Mouse (Mus musculus) CD8-positive naive resting alpha-beta T cell, adult 2 months (primary cell): ENCODE measurements around the gene Selplg.
A peak's percentile ranks its signal among the peaks of the same experiment; 100 is the strongest.

Source experiments
- DNase-seq, 2 experiments: peaks; one replicate each; pipeline ENCODE4 v3.0.0; 2022; ENCODE audit warnings: low read depth in 2 of 2, low spot score in 2 of 2

Selplg gene

DNA sequence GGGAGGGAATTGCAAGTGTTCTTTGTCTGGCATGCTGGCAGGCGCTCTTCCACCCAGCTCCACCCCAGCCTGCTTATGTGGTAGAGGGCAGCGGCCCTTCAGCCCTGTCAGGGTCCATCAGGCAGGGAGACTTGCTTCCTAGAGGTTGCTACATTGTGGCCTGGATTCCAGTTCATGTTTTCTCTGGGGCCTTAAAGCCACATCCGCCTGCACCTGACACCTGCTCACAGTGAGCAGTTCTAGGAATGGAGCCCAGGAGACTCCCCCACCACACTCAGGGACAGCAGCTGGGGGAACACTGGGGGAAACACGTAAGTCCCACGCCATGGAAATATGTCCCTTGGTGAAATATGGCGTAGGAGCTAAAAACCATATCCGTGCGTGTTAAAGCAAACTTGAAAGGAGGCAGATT, at the start of gene Selplg:
TSS of gene Selplg (minus strand) at position 155 of the 412 bp plus-strand sequence.
- DNase-seq, result peak; percentile 84 to 85

DNA sequence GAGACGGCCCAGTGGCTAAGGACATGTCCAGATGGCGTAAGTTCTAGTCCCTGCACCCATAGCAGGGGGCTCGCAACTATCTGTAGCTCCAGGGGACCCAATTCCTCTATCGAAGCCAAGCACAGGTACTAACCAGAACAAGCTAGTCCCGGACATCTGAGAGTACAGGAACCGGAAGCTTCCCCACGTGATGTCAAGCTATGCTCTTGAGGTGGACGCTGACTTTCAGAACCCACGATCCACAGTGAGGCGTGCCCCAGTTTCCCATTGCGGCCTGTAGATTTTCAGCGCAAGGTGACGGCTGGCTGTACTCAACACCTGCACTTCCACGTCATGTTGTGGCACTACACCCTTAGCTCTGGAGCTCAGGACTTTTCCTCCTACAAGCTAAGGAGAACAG, 48.7 kb upstream of the Selplg start:
- no peak for DNase-seq

DNA sequence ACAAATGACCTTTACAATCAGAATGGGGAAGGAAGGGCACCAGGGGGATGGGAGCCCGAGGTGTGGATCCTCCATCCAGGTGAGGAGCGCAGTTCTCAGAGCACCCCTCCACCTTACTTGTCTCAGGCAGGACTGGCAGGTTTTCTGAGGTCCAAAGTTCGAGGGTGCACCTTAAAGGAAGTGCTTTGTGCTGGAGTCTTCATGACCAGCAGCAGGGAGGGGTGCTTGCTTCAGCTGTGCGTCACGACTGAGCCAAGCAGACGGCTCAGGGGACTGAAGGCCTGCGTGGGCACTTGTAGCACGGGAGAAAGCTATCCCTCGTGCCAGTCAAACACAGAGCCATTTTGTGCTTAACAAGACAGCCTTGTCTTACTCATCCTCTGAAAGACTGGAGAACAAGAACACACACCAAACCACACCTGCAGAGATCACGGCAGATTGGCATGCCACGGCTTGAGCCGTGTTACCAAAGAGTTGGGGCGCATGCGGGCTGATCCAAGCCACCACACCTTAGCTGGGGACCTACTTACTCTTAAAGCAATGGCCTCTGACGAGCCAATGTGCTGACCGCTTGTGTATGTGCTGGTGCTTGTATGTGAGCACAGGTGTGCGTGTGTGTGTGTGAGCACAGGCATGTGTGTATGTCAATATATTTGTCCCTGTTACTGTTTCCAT, 46.6 kb upstream of the Selplg start:
- DNase-seq, result no peak

DNA sequence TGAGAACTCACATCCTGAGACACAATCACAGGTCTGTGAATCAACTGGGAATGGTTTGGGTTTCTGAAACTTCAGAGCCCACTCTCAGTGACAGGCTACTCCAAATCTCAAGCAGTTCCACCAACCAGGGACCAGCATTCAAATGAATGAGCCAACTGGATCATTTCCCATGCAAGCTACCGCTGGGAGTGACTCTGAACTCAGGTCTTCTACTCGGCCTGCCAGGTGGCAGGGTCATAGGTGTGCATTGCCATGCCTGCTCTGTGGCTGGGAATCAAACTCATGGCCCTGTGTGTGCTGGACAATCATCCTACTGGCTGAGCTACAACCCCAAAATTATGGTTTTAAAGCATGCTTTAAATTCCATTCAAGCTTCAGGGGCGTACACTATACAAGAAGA, 45.1 kb upstream of the Selplg start:
- DNase-seq, result no peak

DNA sequence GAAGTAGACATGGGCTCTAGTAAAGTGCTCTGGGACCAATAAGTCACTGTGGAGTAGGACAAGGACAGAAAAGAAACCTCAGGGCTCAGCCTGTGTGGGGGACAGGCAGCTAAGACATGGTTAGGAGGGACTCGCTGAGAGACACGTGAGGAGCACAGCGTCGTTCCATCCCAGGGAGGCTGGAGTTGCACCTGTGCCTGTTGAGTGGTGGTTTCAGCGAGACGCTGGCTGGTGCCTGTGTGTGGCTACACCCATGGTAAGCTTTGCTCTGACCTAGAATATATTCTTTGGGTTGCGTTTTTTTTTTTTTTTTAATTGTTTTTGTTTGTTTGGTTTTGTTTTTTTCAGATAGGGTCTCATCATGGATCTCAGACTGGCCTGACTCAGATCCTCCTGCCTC, 43.7 kb upstream of the Selplg start:
- DNase-seq, result no peak

DNA sequence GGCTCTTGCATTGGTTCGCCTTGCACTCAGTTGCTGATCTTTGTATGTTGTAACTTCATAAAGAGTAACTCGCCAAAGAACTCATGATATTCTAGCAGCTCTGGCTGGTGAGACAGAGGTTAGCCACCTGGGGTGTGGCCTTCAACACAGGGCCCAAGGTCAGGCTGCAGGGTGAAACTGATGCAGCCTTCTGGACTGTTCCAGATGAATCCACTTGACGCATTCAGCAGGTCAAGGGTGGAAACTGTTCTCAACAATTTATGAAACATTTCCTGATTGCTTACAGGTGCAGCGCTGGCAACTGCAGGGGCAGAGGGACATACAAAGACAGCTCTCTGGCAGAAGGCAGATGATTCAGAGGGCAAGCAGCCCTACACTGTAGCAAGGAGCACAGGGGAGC, 43.2 kb upstream of the Selplg start:
- DNase-seq, result no peak

DNA sequence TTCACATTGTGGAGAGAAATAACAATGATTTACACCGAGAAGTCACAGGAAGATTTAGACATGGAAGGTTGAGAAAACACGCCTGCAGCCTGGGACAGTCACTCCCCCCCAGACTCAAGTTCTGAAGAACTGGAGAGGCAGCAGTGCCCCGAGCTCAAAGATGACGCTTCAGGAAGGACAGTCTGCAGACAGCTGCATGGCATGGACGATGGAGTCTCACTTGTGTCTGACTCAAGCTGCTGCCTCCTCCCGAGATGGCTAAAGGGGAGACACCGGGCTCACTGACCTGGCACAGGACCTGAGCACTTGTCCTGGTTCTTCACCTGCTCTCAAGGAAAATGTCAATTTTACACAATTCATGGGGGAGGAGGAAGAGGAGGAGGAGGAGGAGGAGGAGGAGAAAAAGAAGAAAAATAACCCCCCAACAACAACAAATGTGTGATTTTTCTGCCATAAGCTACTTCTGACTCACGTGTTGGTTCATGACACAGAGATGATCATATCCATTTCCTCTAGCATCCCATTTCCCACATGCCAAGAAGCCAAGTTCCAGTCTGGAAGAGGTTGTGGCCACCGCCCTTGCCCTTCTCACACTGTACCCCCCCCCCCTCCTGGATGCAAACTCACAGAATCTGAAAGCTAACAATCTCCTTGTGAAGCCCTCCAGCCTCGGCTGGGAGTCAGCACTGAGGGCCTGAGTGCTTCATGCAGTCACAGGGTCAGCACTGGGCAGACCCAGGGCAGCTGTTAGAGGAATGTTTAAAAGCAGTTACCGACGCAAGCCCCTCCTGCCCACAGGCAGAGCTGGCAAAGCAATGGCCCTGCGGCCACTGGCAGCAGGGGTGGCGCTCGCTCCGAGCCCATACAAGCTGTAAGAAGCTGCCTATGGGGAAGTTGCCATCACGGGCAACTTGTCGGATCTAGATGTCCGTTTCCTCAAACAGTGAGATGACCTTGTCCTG, 41.9 kb upstream of the Selplg start:
- no peak for DNase-seq

DNA sequence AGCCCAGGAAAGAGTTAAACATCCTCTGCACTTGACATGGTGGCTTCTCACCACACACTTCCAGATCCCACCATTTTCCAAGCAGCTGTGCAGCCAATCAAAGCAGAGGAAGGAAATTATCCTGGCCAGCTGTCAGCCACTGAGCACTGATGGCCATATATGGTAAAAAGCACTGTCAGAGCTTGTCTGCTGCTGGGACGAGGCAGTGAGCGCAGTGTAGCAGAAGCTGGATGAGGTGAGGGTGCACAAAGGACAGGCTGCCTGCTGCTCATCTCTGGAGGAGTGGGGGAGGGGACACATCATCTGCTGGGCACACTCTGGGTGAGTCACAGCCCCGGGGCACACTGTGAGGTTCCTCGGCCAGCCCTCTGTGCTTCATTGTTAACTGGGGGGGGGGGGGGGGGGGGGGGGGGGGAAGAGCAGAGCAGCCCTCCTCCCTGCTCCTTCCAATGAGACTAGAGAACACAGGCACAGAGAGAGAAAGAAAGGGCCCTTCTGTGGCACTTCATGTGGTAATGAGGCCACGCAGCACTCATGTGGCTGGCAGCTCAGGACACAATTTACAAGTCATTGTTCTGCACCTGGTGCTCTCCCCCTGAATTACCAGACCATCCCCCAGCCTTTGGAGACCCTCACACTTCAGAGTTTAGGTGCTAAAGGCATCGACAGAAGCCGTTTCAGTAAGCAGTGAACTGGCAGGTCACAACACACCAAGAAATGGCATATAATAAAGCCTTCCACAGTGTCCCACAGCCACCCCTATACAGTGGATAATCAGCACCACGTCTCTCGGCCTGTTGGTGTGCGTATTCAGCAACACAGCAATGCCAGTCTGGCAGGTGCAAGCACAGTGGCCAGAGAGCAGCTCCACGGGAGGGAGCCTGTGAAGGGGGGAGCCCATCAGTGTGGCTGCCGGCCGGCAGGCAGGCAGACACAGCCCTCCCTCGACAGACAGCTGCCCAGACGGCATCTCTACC, 40.8 kb upstream of the Selplg start:
- DNase-seq, result peak in 1 of 2 experiments; percentile 12

DNA sequence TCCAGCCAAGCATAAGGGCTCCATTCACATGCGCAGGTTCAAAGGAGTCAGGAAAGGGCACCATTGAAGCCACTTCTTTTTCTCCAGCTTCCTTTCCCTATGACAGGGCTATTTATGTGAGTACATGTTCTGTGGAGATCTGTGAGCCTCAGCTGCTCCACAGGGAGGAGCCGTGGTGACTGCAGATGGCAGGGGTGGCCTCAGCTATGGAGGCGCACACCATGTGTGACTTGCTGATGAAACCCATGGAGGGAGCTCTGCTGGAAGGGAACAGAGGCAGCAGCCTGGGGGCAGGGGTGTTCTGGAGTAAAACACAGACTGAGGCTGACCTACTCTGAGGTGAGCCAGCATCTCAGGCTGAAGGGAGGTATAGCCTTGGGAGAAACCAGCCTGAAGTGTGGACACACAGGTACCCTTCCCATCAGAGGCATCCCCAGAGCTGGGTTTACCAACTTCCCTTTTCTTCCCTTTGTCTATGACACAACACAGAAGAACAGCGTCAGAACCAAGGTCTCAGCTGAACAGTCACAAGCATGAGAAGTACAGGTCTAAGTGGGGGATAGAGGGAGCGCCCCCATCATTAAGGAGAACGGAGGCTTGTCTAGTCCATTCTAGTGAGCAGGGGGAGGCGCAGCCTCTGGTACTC, 39.6 kb upstream of the Selplg start:
- no peak for DNase-seq

DNA sequence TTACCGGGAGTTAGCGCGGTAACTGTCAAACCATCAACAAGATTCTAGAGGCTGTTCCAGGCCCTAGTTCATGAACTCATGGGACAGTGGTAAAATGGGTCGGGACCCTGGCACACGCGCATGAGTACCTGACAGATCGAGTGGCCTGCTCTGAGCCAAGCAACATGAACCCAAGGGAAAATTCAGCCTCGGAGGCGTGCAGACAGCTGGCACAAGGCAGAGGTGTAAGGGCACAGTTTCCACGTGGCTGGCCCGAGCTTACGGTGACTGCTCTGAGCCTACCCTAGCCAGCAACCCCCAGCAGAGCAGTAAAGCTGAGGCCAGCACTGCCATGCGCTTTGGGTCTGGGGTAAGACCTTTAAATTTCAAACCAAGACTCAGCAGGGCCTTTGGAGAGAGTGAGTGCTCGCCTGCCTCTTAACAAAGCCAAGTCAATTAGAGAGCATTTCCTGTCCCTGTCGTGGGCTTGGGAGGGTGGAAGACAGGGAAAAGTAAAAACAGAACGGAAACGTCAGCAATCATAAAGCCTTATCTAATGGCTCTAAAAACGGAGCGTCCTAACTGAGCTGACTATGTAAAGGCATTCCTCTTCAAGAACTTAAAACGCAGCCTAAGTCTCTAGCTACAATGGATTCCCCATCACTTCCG, 38.1 kb upstream of the Selplg start:
- no peak for DNase-seq

DNA sequence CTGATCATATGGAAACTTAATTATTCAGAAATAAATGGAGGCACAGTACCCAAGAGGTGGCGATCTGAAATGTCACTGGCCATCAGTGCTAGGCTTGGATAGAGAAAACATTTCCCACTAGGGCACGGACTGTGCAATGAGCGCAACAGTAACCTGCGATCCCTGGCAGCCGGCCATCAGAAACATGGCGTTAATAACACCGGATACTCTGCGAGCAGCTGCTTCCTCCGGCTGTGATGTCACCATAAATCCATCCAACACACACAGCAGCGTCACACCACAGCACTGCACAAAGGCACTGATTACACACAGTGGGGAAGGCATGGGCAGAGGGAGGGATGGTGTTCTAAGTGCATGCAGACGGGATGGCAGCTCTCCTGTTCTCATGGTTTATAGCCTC, 36.7 kb upstream of the Selplg start:
- DNase-seq, result no peak

DNA sequence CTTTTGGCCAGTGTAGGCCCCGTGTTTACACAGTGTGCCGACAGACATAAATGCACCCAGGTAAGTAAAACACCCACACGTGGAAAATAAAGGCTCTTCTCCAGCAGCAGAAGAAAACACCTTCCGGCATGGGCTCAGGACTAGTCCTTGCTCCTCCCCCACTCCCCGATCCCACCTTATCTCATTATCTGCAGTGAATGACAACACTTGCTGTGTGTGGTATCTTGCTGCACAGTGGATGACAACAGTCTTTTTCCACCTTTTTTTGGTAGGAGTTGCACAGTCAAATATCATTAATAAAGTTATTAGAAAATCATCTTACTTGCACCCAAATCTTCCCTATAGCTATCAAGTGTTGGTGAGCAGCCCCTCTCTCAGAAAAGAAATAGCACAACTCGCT, 32.5 kb upstream of the Selplg start:
- DNase-seq, result no peak

DNA sequence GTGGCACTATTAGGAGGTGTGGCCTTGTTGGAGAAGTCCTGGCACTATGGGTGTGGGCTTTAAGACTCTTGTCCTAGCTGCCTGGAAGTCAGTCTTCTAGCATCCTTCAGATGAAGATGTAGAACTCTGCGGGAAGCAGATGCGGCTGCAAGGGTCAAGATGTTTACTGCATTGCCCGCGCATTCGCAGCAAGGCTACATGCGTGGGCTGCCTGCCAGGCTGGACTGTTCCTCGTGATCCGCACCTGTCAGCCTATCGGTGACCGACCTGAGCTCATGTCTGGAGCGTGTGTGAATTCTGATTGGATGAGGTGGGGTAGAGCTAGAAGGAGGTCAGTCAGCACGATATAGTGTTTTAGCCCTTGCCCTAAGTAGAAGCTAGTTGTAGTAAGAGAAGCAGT, 31.6 kb upstream of the Selplg start:
- no peak for DNase-seq

DNA sequence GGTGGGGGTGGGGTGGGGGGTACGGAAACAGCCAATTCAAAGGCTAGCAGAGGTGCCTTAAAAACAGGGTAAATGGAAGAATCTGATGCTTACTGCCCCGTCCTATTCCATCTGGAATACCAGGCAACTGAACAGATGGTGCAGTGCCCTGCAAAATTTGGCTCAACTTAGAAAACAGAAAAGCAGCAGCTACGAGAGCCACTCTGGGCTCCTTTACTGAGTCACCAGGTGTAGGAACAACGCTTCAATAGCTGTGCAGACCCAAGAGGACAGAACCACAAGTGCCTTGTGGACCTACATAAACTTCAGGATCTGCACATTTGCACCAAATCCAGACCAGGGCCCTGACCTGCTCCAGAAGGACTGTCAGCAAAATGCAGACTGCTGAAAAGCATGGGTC, 30.0 kb upstream of the Selplg start:
- DNase-seq, result no peak

DNA sequence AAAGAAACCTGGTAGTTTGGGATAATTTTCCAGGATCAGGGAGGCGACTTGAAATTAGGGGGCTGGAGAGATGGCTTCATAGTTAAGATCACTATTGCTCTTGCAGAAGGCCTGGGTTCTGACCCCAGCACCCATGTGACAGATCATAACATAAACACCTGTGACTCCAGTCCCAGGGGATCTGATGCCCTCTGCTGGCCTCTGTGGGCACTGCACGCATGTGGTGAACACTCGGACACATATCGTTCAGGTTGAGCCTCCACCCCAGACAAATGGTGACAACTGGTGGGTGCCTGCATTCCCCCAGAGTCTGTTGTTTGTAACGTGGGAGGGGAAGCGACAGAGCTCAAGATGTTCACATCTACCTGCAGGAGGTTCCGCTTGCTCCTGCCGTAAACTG, 28.9 kb upstream of the Selplg start:
- DNase-seq, result peak in 1 of 2 experiments; percentile 18

DNA sequence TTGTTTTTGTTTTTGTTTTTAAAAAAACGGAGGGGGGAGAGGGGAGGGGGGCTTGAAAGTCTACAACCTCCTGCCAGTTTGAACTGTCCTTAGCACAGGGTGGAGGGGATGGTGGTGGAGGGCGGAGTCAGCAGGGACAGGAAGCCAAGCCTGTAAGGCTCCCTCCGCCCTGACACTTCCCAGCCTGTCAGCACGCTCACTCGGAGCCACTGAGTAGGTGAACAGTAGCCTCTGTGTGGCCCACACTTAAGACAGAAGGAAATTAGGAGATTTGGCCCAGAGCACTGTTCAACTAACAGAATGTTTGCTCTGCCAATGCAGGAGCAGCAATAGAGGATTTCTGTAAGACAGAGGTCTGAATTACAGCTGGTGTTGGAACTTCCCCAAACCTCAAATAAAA, 26.5 kb upstream of the Selplg start:
- DNase-seq, result no peak

DNA sequence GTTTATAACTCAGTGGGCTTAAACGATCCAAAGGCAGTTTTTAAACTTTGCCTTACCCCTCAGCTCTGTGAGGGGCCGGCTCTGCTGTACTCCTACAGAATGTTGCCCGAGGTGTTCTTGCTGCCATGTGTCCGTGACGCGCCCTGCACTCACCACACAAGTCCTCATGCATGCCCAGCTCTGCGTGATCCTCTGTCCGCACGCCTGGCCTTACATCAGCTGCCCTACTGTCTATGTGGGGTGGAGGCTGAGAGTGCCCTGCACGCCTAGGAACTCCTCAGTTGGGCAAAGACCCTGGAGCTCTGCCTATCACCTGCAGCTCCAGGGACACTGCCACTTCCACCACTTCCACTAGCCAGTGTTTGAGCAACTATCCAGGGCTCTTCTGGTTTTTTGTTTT, 26.1 kb upstream of the Selplg start:
- DNase-seq, result no peak

DNA sequence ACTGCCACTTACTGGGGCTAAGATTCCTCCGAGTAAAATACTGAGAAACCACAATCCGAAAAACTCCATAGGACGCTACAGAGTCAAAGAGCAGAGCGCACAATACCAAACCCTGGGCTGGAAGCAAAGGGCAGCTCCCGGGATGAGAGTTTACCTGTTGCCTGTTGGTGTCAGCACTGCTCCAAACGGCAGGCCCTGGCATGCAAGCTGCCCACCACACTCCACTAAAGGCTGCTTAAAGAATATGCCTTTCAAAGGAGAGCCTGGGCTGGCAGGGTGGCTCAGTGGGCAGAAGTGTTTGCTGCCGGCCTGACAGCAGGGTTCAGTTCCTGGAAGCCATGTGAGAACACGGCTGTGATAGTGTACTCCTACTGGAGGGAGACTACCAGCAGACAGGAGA, 25.2 kb upstream of the Selplg start:
- no peak for DNase-seq

DNA sequence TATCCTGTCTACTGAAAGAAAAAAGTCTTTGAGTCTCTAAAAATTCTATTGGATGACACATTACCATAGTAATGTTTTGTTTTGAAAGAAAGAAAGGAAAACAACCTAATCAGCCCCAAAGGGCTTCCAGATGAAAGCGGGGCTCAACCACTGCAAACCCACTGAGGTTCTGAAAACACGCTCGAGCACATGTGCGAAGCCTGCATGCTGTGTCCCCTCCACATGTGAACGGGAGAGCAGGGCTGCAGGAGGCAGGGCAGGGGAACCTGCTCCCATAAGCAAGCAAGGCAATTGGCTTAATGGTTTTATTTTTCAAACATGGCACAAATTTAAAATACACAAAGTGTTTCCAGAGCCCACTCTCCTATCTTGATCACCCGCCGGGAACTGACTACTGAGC, 24.2 kb upstream of the Selplg start:
- DNase-seq, result no peak

DNA sequence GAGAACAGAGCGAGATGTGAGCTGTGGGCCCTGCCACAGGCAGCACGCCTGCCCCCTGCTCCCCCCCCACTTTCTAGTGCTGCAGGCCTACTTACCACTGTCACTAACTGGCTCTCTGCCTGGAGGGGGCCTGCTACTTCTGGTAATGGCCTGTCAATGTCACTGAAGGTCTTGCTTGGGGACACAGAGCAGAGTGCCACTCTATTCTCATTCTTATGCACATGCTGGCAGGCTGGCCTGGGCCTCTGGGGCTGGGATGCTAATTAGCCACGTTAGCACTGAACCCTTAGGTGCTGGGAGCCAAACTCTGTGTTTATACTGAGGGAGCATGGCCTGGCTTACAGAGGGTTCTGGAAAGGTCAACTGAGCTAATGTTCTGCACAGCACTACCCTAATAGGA, 23.3 kb upstream of the Selplg start:
- DNase-seq, result no peak
